Mouse (Mus musculus) leukemia stem cell, adult 10-12 weeks (primary cell): ENCODE measurements around the gene Olfr968. TPM values are rescaled to one million over a fixed set of nuclear protein-coding genes. Genes with fewer than 3 reads are reported as not detected.

Experiments
- polyA plus RNA-seq: library from polyadenylated mRNA; stranded (reverse); fragments of >175 nt; gene quantifications from 2 replicates; pipeline ENCODE4 v1.2.3, GENCODE M21; 2012; ENCODE audit warnings: low replicate concordance

The Olfr968 gene
- polyA plus RNA-seq: not detected in 2 replicates

DNA sequence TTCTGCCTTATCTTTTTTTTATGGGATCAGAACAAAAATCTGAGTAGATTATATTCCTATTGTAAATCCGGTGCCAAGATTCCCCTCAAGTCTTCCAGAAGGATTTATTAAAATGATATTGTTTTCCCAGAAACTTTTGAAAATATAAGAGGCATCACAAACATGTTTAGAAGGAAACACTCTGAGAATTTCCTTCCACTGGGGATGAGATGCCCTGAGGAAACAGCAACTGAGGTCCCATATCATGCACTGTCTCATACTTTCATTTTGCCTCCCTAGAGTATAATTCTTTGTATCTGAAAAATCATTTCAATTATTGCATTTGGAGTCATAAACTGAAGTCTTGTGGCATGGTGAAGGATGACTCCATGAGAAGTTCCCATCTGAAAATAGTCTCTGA is at the start of gene Olfr968:
TSS of gene Olfr968 (minus strand) at position 101 of the 400 bp plus-strand sequence.

GRCm38 (mm10) chr9:39808560-39808959 is 25.5 kb upstream of the Olfr968 start, which contains the start of gene Olfr970:
Gene Olfr970 (plus strand): TSS chr9:39808860.

GRCm38 (mm10) chr9:39790558-39790957 is 7.5 kb upstream of the Olfr968 start, which contains the start of gene Olfr969:
Gene Olfr969 (plus strand): TSS chr9:39790945.

GRCm38 (mm10) chr9:39745949-39746348 is 37.1 kb downstream of the Olfr968 start, which contains the start of gene Olfr967:
Gene Olfr967 (plus strand): TSS chr9:39746249.

GRCm38 (mm10) chr9:39730678-39731077 is 52.4 kb downstream of the Olfr968 start, which contains the start of gene Olfr150:
Gene Olfr150 (plus strand): TSS chr9:39730978.

Other genes starting within 250 kb of the Olfr968 start
- not detected in 2 replicates for gene Olfr958, start 229.2 kb downstream of the Olfr968 start, polyA plus RNA-seq
- not detected in 2 replicates for gene Olfr959, start 207.7 kb downstream of the Olfr968 start, polyA plus RNA-seq
- not detected in 2 replicates for gene AW551984, start 178.8 kb downstream of the Olfr968 start, polyA plus RNA-seq
- not detected in 2 replicates for gene Olfr148, start 172.6 kb downstream of the Olfr968 start, polyA plus RNA-seq
- gene Olfr960, start 161.9 kb downstream of the Olfr968 start, polyA plus RNA-seq: not detected in 2 replicates
- gene Olfr961, start 138.2 kb downstream of the Olfr968 start, polyA plus RNA-seq: not detected in 2 replicates
- gene Olfr963, start 116.0 kb downstream of the Olfr968 start, polyA plus RNA-seq: not detected in 2 replicates
- not detected in 2 replicates for gene Olfr149, start 76.1 kb downstream of the Olfr968 start, polyA plus RNA-seq
- not detected in 2 replicates for gene Olfr965, start 71.9 kb downstream of the Olfr968 start, polyA plus RNA-seq
- gene Olfr150, start 52.3 kb downstream of the Olfr968 start, polyA plus RNA-seq: not detected in 2 replicates
- gene Olfr967, start 37.0 kb downstream of the Olfr968 start, polyA plus RNA-seq: not detected in 2 replicates
- gene Olfr969, start 7.7 kb upstream of the Olfr968 start, polyA plus RNA-seq: not detected in 2 replicates
- gene Olfr970, start 25.6 kb upstream of the Olfr968 start, polyA plus RNA-seq: not detected in 2 replicates
- gene Olfr971, start 53.6 kb upstream of the Olfr968 start, polyA plus RNA-seq: not detected in 2 replicates
- gene Olfr972, start 83.2 kb upstream of the Olfr968 start, polyA plus RNA-seq: not detected in 2 replicates
- gene Olfr229, start 124.1 kb upstream of the Olfr968 start, polyA plus RNA-seq: not detected in 2 replicates
- gene Olfr974, start 154.2 kb upstream of the Olfr968 start, polyA plus RNA-seq: not detected in 2 replicates
- gene Olfr975, start 168.8 kb upstream of the Olfr968 start, polyA plus RNA-seq: not detected in 2 replicates
- not detected in 2 replicates for gene Olfr976, start 177.9 kb upstream of the Olfr968 start, polyA plus RNA-seq
- gene Olfr978, start 208.9 kb upstream of the Olfr968 start, polyA plus RNA-seq: not detected in 2 replicates
- gene Olfr979, start 220.2 kb upstream of the Olfr968 start, polyA plus RNA-seq: 0.05 TPM in 1 of 2 replicates, not detected in the other
- gene Olfr980, start 226.3 kb upstream of the Olfr968 start, polyA plus RNA-seq: not detected in 2 replicates
- not detected in 2 replicates for gene Olfr981, start 238.2 kb upstream of the Olfr968 start, polyA plus RNA-seq